ENCODE assay signal across 7 mouse cellular contexts in genomic region chr17:69076238-69076625, GRCm38 (mm10). TPM values are rescaled to one million over a fixed set of nuclear protein-coding genes. Genes with fewer than 3 reads are reported as not detected.
DNase-seq lines count a peak whose midpoint lies in the region; ATAC-seq and TF ChIP-seq lines count a peak whose summit lies in the region.

No protein-coding gene starts in this region.

- peak; percentile 85 for ATAC-seq in cerebellum, adult (ENCODE audit: insufficient number of reproducible peaks, low FRiP score, low TSS enrichment)
- ATAC-seq in embryonic facial prominence, embryonic 13.5 days (ENCODE audit: insufficient number of reproducible peaks, insufficient read depth, low FRiP score, low TSS enrichment, low read depth), result peak; percentile 43; the same call in 1 of the 2 replicates
- ATAC-seq in heart, embryonic 13.5 days (ENCODE audit: extremely low read depth, insufficient number of reproducible peaks, low FRiP score, low TSS enrichment), result no peak
- ATAC-seq in kidney, postnatal 0 days (replicated peaks; ENCODE audit: low FRiP score, low read depth), result peak; percentile 65
- peak; percentile 55 for ATAC-seq in limb, embryonic 14.5 days (ENCODE audit: low FRiP score, low read depth)
- peak; percentile 80 for ATAC-seq in midbrain, embryonic 15.5 days (replicated peaks)

- H3K36me3 ChIP-seq in embryonic facial prominence, embryonic 13.5 days, result no peaks in the 10 kb centered on the region
- H3K36me3 ChIP-seq in heart, embryonic 13.5 days, result no peaks in the 10 kb centered on the region
- H3K36me3 ChIP-seq in kidney, postnatal 0 days (ENCODE audit: insufficient read depth, low read length), result no peaks in the 10 kb centered on the region
- no peaks in the 10 kb centered on the region for H3K36me3 ChIP-seq in limb, embryonic 14.5 days (ENCODE audit: control insufficient read depth, insufficient read depth, low read length)
- no peaks in the 10 kb centered on the region for H3K36me3 ChIP-seq in midbrain, embryonic 15.5 days (replicated peaks)

- peak overlapping the region; percentile 99 for H3K4me2 ChIP-seq in embryonic facial prominence, embryonic 13.5 days
- peak overlapping the region; percentile 100 for H3K4me2 ChIP-seq in heart, embryonic 13.5 days
- H3K4me2 ChIP-seq in kidney, postnatal 0 days (ENCODE audit: low read length), result peak overlapping the region; percentile 86
- peak overlapping the region; percentile 99 for H3K4me2 ChIP-seq in limb, embryonic 14.5 days (replicated peaks; ENCODE audit: low read depth, low read length, severe bottlenecking)
- peak overlapping the region; percentile 94 for H3K4me2 ChIP-seq in midbrain, embryonic 15.5 days

- H3K9me3 ChIP-seq in embryonic facial prominence, embryonic 13.5 days, result no peaks in the 10 kb centered on the region
- no peaks in the 10 kb centered on the region for H3K9me3 ChIP-seq in heart, embryonic 13.5 days
- H3K9me3 ChIP-seq in kidney, postnatal 0 days (replicated peaks; ENCODE audit: low read length), result no peaks in the 10 kb centered on the region
- no peaks in the 10 kb centered on the region for H3K9me3 ChIP-seq in limb, embryonic 14.5 days (ENCODE audit: control insufficient read depth, low read length)
- H3K9me3 ChIP-seq in midbrain, embryonic 15.5 days, result no peaks in the 10 kb centered on the region

- no peak for TF ChIP-seq POLR2A in limb, embryonic 14.5 days (IDR thresholded peaks at IDR 0.05; ENCODE audit: borderline replicate concordance, extremely low read depth, insufficient read depth, insufficient read length)

- H3K9ac ChIP-seq in embryonic facial prominence, embryonic 13.5 days, result peak overlapping the region; percentile 61
- peak overlapping the region; percentile 80 for H3K9ac ChIP-seq in heart, embryonic 13.5 days
- H3K9ac ChIP-seq in kidney, postnatal 0 days (ENCODE audit: low read depth, low read length), result no peak overlapping the region
- H3K9ac ChIP-seq in limb, embryonic 14.5 days (ENCODE audit: low read depth, low read length, severe bottlenecking), result peak overlapping the region; percentile 44
- peak overlapping the region; percentile 57 for H3K9ac ChIP-seq in midbrain, embryonic 15.5 days

- TF ChIP-seq CTCF in kidney, postnatal 0 days (IDR thresholded peaks at IDR 0.05; ENCODE audit: low read depth), result no peak

- under 1% methylated on average over 28 of the region's 28 CpGs for WGBS in embryonic facial prominence, embryonic 13.5 days
- WGBS in heart, embryonic 13.5 days, result under 1% methylated on average over 28 of the region's 28 CpGs
- under 1% methylated on average over 28 of the region's 28 CpGs for WGBS in kidney, postnatal 0 days
- under 1% methylated on average over 27 of the region's 28 CpGs for WGBS in limb, embryonic 14.5 days
- WGBS in midbrain, embryonic 15.5 days, result 0% methylated on average over 28 of the region's 28 CpGs

- H3K27ac ChIP-seq in embryonic facial prominence, embryonic 13.5 days, result no peak overlapping the region
- peak overlapping the region; percentile 5; the same call in 1 of the 2 replicates for H3K27ac ChIP-seq in heart, embryonic 13.5 days (replicated peaks)
- no peak overlapping the region for H3K27ac ChIP-seq in kidney, postnatal 0 days
- H3K27ac ChIP-seq in limb, embryonic 14.5 days (replicated peaks; ENCODE audit: low read depth, low read length), result no peak overlapping the region
- no peak overlapping the region for H3K27ac ChIP-seq in midbrain, embryonic 15.5 days

- peaks cover 23% of the 10 kb centered on the region for H3K4me1 ChIP-seq in embryonic facial prominence, embryonic 13.5 days
- peaks cover 14% of the 10 kb centered on the region for H3K4me1 ChIP-seq in heart, embryonic 13.5 days
- H3K4me1 ChIP-seq in kidney, postnatal 0 days (replicated peaks; ENCODE audit: insufficient read depth, low read length), result peaks cover 9% of the 10 kb centered on the region; the same call in 1 of the 2 replicates
- peaks cover 7% of the 10 kb centered on the region; the same call in 1 of the 2 replicates for H3K4me1 ChIP-seq in limb, embryonic 14.5 days (ENCODE audit: control insufficient read depth, insufficient read depth, low read length)
- H3K4me1 ChIP-seq in midbrain, embryonic 15.5 days, result peaks cover 15% of the 10 kb centered on the region

- peak; percentile 48 for DNase-seq in kidney, postnatal 0 days (ENCODE audit: low spot score)
- no peak for DNase-seq in limb, embryonic 14.5 days (ENCODE audit: low spot score)
- peak; percentile 18 for DNase-seq in urinary bladder, postnatal 14 days (ENCODE audit: low spot score)

- H3K27me3 ChIP-seq in embryonic facial prominence, embryonic 13.5 days, result peaks cover 71% of the 10 kb centered on the region
- peaks cover 55% of the 10 kb centered on the region for H3K27me3 ChIP-seq in heart, embryonic 13.5 days (replicated peaks)
- peaks cover 5% of the 10 kb centered on the region; the same call in 1 of the 2 replicates for H3K27me3 ChIP-seq in kidney, postnatal 0 days (ENCODE audit: insufficient read depth, low read length)
- peaks cover 37% of the 10 kb centered on the region for H3K27me3 ChIP-seq in limb, embryonic 14.5 days (ENCODE audit: control insufficient read depth, insufficient read depth, low read length)
- peaks cover 32% of the 10 kb centered on the region for H3K27me3 ChIP-seq in midbrain, embryonic 15.5 days (replicated peaks)

- peak overlapping the region; percentile 55 for H3K4me3 ChIP-seq in embryonic facial prominence, embryonic 13.5 days
- H3K4me3 ChIP-seq in heart, embryonic 13.5 days, result peak overlapping the region; percentile 71
- peak overlapping the region; percentile 43 for H3K4me3 ChIP-seq in kidney, postnatal 0 days (replicated peaks; ENCODE audit: low read depth, low read length)
- H3K4me3 ChIP-seq in limb, embryonic 14.5 days (replicated peaks; ENCODE audit: low read length), result peak overlapping the region; percentile 52
- peak overlapping the region; percentile 66 for H3K4me3 ChIP-seq in midbrain, embryonic 15.5 days

RNA-seq across cellular contexts. Expression of gene Epb41l3, which starts 0.7 kb away (rescaled TPM):
- 153 and 173 TPM in 2 replicates for polyA plus RNA-seq in embryonic facial prominence, embryonic 13.5 days (2015; fragmentation: Nextera tagmentation; extraction: Ambion mirVana)
- polyA plus RNA-seq in heart, embryonic 13.5 days (2015; fragmentation: Nextera tagmentation; extraction: Ambion mirVana), result 98.4 and 102 TPM in 2 replicates
- polyA plus RNA-seq in kidney, postnatal 0 days (2015; fragmentation: Nextera tagmentation; extraction: Ambion mirVana), result 13.3 and 14.0 TPM in 2 replicates
- 80.2 and 102 TPM in 2 replicates for polyA plus RNA-seq in limb, embryonic 14.5 days (2012; rRNA removed)
- polyA plus RNA-seq in limb, embryonic 14.5 days (2014; fragmentation: Nextera tagmentation; extraction: Ambion mirVana), result 140 and 157 TPM in 2 replicates
- polyA plus RNA-seq in midbrain, embryonic 15.5 days (2015; fragmentation: Nextera tagmentation; extraction: Ambion mirVana), result 64.0 and 71.0 TPM in 2 replicates
